Mouse (Mus musculus) right cerebral cortex, adult 18-20 months (tissue): Measurements from ENCODE around the gene Acadvl.
A peak's percentile ranks its signal among the peaks of the same experiment; 100 is the strongest.
"Not testable (repeated sequence)": the region's sequence is repeated elsewhere in the genome, so short reads cannot be mapped to it uniquely, and the experiment has no call there.

Experiments
- DNase-seq: peaks from one replicate; pipeline ENCODE4 v3.0.0; 2022; ENCODE audit warnings: mixed read lengths

Gene Acadvl

DNA sequence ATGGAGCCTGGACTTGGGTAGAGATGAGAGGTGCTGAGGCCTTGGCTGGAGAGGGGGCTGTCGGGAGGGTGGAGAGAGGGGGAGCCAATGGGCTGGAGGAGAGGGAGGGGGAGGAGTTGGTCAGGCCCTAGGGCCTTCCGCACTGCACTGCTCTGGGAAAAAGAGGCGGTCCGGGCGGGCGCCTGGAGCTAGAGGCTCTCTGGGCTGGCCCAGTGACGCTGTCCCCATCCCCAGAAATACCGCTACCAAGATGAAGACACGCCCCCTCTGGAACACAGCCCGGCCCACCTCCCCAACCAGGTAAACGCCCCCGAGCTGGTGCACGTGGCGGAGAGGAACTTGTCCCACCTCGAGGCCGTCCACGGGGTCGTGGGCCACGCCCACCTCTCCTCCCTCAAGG, 11.5 kb upstream of the Acadvl start:
- peak; percentile 29 for DNase-seq

DNA sequence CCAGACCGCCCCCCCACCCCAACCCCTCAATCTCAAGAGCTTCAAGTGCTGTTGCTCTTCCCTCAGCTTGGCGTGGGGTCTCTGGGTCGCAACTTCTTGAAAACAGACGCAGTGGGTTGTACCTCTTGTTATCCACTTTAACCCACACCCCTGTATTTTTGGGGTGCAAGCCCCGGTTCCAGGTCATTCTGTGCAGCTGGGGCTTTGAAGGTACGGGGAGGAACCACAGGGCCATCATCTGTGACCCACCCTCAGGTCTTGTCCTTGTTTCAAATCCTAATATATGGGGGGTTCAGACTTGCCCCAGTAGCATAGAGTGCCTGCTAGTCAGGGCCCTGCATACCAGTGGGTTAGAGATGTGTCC, 8.9 kb upstream of the Acadvl start:
- no peak for DNase-seq

DNA sequence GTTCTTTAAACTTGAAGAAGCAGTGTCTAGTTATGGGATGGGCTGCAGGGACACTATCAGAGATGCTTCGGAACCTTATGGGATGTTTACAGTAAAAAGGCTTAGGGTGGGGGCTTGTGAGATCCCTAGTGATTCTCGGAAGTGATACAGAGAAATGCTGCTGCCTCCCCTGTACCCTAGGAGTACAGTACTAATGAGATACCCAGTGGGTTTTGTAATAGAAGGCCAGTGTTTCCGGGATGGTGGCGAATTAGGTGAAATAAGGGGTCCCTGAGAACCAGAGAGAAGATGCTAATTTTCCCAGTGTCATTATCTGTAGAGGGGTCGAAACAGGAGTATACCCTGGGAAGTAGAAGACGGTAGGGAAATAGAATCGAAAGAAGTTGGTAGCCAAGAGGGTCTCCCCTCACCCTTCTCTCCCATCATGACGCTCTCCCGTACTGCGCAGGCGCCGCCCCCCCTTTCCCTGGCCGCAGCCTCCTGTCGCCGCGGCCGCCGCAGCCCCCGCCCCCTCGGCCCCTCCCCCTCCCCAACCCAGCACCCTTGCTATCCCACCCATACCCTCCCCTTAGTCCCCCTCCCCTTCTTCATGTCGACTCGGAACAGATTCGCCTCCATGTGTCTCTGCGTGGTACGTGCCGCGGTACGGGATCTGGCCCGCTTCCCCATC, 8.4 kb upstream of the Acadvl start:
- peak; percentile 39 for DNase-seq

DNA sequence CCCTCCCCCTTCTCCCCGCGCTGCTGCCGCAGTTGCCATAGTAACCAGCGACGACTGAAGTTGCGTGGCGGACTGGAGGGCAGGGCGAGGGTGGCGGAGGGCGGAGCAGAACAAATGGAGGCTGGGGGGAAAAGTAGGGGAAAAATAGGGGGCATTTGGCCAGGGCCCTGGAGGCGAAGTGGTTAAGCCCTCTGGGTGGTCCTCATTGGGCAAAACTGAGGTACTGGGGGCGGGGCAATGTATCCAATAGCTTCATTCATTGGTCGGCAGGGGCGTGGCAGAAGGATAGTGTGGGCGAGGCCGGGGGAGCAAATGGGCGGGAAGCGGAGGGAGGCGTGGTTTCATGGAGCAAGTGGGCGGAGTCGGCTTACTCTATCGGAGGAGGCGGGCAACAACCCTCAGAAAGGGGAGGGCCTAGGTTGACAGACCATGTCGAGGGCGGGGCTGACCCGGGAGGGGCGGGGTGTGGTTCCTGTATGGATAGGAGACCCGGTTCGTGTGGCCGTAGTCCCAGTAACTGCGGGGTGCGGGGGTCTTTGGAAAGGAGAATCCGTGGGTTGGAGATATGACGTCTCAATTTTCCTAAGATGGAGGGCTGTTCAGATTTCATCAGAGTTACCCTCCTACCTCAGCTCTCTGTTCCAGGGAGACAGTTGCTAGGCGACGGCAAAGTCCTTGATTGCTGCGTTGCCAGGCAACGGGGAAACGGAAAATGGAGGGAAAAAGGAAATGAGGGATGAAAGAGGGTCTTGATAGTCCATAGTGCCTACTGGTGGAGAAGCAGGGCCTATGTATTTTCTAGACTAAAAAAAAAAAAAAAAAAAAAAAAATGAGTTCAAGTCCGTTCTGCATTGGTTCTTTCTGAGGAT, 6.3 kb upstream of the Acadvl start:
- peak; percentile 97 for DNase-seq

DNA sequence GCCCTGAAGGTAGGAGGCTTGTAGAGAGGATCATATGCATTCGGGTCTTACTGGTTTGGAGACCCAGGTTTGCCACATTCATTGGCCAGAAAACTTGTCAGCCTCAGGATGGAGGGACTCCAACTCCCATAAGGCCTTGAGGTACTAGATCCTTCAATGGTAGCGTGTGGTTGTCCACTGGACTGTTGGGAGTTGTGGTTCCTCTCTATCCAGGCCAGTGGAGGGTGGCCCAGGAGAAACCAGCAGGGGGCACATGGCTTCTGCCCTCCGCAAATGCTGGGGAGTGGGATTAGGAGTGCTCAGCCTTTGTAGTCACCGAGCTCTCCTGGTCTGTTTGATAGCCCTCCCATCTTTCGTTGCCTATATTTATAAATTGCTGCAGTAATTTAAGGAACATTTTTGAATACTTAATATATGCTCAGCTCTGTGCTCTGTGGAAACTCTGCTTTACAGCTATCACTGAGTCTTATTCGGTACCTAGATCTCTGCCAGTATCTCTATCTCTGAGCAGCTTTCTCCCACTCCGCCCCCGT, 5.6 kb upstream of the Acadvl start:
- peak; percentile 86 for DNase-seq

DNA sequence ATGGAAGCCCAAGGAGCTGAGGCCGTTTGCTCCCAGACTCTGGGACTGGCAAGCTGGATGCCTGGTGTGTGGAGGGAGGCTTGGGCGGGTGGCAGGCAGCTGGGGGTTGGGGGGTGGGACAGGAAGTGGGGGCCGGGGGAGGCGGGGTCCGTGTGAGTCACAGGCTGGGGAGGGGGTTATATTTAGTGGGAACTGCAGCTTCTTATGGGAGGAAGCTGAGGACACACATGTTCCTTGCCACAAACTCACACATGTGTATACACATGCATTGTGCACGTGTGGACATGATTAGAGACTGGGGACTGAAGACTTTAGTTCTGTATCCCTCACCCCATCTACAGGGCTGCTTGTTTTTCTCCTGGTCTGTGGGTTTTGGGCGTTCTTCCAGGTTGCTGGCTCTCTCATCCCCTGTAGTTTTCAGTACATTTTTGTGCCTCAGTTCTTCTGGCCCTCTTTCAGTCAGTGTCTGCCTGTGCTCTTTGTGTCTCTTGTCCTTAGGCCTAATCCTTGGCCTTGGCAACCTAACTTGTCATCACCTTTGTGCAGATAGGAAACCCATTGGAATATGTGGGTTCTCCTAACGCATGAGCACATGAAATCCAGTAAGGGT, 4.9 kb upstream of the Acadvl start:
- DNase-seq: no peak

DNA sequence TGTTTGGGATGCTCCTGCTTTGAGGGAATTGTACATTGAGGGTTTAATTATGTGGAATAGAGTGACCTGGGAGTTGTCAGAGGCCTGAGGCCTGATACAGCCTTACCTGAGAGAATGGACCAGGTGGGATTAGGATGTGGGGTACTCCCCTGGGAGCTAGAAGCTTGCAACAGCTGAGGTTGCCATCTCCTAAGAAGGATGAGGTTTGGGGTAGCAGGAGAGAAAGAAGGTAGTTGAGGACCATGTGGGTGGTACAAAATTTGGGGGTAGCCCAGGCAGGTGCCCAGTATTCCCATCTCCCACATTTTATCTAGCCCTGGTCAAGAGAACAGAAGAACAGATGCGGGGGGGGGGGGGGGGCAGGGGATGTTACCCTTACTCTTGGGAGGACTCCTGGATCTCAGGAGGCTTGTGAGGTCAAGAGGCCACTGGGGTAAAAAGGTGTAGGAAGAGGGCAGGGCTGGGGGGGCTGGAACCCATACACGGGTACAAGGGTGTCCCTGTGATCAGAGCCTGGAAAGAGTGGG, 4.3 kb upstream of the Acadvl start:
- no peak for DNase-seq

DNA sequence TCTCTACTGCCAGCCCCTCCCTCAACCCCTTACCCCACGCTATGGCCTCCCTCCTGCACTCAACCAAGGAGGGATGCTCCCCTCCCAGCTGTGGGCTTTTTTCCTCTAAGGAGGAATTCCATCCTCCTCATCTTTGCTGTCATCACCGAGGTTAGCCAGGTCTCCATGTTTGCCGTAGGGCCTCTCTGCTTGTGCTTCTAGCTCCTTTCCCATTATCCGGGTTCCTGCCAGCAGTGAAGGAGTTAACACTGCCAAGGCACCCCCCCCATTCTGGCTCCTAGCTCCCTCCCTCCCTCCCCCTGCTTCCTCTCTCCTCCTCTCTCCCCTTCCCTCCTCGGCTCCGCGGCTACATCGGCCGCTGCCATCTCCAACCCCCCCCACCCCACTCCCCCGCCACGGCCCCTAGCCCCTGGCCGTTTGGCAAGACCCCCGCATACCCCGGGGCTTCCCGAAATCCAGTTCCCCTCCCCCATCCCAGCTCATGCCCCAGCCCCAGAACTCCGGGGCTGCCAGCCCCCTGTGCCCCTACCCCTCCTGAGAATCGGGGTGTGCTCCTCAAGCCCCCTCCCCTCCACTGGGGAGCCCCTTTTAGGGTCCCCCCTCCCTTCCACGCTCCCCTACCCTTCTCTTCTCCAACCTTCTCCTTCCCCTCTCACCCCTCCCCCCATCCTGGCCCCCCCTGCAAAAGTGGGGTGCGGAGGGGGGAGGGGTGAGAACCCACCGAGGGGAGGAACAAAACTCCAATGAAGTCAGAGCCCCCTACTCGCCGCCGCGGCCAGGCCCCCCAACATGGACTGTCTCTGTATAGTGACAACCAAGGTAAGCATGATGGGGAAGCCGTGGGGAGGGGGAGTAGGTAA, 3.1 kb upstream of the Acadvl start:
- DNase-seq: peak; percentile 78

DNA sequence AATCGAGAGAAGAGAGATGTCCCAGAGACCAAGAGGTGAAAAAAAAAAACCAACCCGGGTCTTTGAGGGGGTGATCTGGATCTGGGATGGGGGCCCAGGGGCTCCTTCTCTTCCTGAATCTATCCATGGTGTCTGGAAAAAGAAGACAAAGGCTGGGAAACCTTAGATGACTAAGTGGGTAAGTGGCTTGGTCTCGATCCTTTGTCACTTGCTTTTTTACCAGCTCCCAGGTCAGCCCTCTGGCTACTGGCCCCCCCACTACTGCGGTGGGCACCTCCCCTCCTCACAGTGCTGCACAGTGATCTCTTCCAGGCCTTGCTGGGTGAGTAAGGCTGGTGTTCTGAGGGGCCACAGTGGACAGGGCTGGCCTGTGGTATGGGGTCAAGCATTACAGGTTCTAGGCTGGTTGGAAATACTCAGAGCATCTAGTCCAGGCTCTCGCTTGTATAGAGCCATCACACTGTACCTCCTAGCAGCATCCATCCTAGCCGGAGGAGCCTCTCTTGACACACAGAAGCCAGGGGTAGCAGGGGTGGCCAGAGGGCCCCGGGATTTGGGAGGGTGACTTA, 2.1 kb upstream of the Acadvl start:
- DNase-seq: no peak

DNA sequence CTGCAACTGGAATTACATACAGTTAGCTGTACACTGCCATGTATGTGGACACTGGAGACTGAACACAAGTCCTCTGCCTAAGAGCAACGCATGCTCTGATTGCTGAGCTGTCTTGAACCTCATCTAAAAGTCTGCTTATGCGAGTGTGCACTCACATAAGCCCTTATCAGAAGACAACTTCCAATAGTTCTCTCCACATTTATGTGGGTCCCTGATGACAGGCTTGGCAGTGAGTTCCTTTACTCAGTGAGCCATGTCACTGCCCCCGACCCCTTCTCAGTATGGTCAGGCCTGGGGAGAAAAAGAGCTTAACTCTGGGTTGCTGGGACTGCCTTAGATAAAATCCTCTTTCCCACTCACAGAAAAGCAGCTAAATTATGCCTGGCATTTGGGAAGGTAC, 1.5 kb upstream of the Acadvl start, which contains the start of gene Dlg4:
Dlg4 (plus strand) TSS at position 274 of the 400 bp plus-strand sequence.
- DNase-seq: no peak

DNA sequence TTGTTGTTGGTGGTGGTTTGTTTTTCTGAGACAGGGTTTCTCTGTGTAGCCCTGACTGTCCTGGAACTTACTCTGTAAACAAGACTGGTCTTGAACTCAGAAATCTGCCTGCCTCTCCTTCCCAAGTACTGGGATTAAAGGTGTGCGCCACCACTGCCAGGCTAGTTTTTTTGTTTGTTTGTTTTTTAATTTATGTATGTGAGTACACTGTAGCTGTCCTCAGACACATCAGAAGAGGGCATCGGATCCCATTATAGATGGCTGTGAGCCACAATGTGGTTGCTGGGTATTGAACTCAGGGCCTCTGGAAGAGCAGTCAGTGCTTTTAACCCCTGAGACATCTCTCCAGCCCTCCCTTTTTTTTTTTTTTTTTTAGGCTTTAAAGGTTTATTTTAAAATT, 966 bp upstream of the Acadvl start:
- not testable (repeated sequence) for DNase-seq

DNA sequence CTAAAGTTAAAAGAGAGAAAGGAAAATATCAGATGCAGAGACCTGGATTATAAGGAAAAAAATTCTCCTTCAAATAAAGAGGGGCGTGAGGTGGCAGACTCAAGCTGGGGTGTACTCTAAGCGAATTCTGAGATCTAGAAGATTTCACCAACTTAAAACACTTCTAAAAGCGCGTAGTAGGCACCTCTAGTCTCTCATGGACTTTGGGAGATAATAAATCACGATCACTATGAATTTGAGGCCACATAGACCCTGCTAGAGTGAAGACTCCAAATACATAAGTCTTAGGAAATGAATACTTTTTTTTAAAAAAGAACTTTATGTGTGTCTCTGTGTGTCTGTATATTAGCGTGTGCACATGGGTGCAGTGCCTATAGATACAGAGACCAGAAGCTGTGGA, 466 bp upstream of the Acadvl start:
- no peak for DNase-seq

DNA sequence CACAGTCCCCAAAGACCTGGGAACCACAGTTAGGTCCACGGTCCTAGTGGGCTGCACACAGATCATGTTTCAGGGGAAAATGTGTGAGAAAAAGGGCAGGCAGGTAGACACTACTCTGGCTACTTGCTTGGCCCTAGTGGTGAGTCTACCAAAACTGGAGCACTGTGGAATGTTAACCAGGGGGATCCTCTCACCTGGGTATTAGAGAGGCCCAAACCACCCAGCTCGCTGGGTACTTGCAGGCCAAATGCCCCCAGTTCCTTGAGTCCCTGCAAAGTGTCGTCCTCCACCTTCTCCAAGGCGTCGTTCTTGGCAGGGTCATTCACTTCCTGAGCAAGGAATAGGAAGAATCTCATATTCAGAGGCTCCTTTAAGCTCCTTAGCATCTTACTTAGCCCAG, 1.2 kb downstream of the Acadvl start:
- no peak for DNase-seq

DNA sequence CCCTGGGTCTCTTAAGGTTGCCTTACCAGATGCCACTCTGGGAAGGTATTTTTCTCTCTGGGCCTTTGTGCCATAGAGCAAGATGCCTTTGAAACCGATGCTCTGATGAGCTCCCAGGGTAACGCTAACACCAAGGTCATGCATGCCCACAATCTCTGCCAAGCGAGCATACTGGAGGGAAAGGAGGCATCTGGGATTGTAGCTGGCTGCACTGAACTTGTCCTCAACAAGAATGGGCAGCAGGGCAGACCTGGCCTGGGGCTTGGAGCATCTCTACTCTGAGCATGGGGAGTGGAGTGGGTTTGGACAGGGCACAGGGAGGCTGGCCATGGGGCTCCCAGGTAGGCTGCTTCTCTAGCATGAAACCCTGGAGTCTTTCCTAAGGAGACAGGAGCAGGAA, 1.8 kb downstream of the Acadvl start:
- no peak for DNase-seq

DNA sequence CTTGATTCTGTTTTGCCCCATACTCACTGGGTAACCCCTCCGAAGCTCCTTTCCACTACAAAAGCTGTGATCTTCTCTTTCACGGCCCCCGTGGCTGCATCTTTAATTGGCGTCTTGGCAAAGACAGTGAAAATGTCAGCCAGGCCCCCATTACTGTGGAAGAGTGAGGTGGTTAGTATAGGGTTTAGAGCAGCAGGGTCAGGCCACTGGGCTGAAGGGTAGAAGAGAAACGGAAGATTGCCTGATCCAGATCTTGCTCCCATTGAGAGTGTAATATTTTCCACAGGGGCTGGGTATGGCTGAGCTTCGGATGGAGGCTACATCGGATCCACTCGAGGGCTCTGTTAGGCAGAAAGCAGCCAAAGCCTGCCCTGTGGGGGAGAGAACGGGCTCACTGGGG, 2.3 kb downstream of the Acadvl start:
- DNase-seq: no peak

DNA sequence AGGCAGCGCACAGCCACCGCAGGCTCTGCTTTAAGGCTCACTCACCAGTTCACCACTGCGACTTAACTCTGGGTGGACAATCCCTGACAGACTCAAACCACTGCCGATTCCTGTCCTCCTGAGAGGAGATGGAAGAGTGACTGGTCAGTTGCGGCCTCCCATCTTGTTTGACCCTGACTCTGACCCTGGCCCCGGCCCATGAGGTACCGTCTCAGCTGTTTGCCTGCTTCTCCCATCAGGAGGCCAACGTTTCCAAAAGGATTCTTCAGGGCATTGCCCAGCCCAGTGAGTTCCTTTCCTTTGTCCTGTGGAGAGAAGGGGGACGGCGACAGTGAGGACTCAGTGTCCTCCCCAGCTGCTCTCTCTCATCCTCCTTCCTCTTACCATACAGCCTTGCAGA, 4.2 kb downstream of the Acadvl start:
- no peak for DNase-seq

DNA sequence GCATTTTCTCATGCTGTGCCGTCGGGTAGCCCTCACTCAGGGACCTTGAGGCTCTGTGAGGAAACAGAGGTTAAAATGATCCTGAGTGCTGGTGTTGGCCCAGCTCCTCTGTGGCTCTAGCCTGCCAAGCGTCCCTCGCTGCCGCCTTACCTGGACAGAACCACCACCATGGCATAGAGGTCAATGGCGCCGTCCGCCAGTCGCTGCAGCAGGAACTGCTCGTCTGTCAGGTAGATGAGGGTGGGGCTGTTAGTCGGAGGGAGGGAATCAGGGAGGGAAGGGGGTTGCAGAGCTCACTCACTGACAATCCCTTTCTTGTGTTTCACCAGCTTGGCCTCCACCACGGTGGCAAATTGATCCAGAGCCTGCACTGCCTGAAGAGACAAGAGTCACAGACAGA, 4.7 kb downstream of the Acadvl start:
- DNase-seq: no peak

DNA sequence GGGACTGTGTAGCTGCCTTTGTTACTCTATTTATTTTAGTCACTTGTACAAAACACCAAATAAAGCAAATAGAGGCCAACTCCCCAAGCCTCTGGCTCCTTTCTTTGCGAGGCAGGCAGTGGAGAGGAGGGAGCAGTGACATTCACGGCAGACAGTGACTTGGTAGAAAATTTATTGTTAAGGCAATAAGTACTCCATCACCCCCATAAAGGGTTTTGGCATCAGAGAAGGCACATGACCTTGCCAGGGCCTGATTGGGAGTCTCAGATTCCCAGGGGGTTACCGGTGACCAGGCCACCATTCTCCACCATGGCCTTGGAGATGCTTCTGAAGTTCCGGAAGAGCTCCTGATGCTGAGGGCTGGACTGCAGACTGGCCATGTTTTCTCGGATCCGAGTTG, 5.2 kb downstream of the Acadvl start:
- DNase-seq: no peak

DNA sequence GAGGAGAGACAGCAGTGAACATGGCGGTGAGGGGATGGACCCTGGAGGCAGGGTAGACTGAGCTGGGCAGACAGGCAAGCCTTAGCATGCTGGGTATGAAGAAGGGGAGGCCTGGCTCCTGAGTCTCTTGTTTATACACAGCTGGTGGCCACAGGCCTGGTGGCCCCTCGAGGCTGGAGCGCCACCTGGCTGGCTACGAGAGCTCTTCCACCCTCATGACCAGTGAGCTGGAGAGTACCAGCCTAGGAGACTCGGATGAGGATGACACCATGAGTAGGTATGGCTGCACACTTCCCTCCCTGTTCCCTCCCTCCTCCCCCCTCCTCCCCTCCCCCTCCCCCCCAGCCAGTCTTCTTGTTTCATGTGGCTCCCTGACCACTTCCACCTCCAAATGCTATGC, 9.7 kb downstream of the Acadvl start:
- DNase-seq: no peak

DNA sequence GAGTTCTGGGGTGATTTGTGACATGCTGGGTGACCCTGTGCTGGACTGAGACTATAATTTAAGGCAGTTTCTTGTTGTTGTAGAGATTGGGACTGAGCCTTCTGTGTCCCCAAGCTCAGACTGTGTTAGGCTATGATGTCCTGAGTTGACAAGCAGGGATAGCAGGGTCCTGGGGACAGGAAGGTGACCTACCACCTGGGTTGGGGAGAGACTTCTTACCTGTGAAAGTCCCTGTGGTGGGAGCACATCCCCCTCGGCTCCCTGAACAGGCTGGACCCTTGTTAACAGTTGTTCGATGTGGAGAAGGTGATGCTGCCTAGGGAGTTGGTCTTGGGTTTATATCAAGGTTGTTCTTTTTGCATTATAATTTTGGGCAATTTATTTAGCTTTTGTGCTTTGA, 12.7 kb downstream of the Acadvl start:
- DNase-seq: no peak

DNA sequence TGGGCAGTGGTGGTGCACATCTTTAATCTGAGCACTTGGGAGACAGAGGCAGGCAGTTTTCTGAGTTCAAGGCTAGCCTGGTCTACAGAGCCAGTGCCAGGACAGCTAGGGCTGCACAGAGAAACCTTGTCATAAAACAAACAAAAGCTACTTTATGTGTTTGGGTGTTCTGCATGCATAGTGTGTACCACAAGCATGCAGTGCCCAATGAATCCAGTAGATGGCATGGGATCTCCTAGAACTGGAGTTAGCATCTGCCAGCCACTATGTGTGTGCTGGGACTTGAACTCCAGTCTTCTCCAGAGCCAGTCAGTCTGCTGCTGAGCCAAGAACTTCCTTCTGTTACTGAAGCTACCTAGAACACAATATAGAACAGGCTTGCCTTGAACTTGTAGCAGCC, 13.3 kb downstream of the Acadvl start:
- no peak for DNase-seq

DNA sequence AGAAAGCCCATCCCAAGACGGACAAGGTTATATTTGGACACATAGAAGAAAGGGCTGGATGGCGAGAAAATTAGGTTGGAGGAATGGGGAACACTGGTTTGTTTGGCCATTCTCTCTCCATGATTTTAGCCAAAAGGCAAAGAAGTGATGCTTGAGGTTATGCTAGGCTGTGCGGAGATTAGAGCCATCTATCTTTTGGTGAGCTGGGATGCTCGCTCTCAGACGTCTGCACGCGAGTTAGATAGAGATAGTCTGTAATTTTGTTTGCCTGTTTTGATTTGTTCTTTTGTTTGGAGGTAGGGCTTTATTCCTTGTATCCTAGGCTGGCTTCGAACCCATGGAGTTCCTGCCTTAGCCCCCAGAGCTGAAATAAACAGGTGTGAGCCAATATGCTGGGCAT, 14.1 kb downstream of the Acadvl start:
- DNase-seq: no peak
